Mouse (Mus musculus): ENCODE results near the gene Colq.

The Colq gene

DNA sequence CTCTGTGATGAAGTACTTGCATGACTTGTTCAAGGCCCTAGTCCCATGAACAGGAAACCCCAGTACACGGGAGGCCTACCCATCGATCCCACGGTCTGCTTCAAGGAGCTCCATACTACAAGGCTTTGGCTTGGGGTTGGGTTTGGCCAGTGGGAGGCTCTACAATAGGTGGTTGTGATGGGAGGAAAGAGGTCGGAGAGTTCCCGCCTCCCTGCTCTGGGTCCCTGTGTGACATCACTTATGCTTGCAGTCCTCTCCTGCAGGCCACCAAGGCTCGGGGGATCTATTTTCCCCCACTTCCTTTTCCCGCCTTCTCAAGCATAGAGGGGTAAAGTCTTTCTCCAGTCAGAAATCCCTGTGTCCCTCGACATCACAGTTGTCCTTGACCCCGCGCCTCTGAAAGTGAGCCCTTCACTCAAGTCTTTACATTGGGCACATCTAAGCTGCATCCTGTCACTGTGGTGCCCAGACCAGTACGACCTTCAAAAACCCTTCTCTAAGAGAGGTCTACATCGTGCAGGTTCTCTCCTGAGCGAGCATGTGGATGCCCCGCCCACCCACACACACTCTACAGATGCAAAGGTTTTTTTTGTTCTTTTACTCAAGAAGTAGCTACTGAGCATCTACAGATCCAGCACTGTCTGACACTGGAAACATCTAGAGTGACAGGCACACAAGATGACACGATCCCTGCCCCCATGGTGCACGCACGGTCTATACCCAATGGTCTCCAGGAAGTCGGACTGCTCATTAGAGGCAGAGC lies 16.1 kb downstream of the Colq start:
- DNase-seq (ENCODE audit: low spot score in 2 of 2) = no peak

DNA sequence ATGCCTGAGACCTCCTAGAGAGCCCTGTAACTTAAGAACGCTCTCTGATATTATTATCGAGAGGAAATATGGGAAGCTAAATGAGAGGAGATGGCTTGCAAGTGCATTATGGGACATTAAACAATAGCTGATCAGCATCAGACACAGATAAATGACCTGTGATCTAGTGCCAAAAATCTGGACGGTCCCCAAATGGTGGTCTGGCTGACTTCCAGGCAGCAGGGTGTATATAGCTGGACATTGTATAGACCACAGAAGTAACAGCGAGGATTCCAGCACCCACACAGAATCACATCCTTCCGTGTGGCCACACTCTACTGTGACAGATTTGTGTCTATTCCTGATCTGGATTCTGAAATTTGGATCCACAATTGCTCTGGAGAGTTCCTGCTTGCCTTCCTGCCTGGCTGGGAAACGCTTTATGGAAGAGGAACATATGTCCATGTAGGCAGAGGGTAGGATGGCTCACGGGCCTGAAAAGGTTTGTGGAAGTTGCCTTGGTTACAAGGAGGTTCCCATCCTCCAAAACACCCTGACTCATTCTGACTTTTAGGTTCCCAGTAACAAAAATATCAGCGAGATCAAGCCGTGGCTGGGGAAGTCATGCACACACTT lies 18.5 kb downstream of the Colq start:
- DNase-seq (ENCODE audit: low spot score in 2 of 2) = peak; percentile 62 to 68

DNA sequence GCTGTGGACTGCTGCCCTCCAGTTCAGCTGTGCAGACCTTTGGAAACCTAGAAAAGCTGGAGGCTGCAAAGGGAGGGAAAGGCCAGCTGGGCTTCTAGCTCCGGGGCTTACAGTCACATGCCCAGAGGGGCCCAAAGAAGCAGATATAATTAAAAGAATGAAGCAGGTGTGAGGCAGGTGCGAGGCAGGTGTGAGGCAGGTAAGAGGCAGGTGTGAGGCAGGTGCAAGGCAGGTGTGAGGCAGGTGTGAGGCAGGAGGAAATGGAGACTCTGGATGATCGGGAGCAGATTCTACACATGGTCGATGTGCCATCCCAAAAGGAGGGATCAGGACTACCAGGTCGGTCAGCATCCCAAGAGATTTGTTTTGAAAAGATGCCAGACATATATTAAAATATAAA lies 19.7 kb downstream of the Colq start:
- no peak for DNase-seq (ENCODE audit: low spot score in 2 of 2)

DNA sequence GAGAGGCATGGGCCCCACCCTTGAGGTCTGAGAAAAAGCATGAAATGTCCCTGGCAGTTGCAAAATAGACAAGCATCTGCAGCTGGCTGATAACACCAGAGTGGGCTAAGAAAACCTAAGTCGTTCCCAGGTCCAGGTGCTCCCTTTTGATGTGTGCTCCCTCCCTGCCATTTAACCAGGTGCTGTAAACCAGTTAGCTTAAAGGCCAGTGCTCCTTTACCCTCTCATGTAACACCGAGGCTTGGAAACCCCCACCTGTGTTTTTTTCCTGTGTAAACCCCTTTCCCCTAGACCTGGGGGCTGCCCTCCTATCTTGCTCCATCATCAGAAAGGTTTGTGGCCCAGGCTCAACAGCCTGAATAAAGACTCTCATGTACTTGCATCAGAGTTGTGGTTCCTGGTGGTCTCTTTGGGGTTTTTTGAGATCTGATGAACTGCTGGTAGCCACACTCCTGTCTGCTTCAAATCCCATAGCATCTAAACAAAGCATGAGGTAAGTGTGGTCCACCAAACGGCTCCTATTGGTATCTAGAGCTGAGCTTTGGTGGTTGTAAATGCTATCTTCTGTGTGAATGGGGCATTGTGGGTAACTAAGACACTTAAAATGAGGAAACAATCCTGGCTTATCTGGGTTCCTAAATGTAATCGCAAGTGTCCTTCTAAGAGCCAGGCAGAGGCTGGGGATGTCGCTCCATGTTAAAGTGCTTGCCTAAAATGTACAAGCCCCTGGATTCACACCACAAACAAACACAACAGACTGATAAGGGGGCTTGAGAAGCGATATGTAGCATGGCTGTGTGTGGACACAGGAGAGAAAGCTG lies 20.8 kb downstream of the Colq start:
- DNase-seq (ENCODE audit: low spot score in 2 of 2) = no peak

DNA sequence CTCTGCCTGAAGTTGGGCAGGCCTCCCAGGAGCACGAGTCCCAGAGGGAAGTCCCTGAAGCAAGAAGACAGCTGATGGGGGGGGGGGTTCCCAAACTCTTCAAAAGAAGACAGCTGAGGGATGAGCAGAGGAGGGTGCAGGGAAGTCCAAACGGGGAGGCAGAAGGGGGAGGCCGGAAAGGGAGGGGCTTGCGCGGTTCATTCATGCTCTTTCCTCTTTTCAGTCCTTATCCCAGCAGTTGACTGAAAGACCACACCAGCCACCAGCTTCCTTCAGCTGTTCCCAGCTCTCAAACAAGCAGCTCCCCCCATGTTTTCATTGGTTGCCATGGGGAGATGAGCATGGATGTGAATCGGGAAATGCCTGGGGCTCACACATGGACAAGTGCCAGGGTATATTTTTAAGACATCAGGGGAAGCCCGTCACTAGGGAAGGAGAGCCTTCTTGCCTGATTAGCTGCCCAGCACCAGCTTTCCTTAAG lies 22.0 kb downstream of the Colq start:
- no peak for DNase-seq (ENCODE audit: low spot score in 2 of 2)

DNA sequence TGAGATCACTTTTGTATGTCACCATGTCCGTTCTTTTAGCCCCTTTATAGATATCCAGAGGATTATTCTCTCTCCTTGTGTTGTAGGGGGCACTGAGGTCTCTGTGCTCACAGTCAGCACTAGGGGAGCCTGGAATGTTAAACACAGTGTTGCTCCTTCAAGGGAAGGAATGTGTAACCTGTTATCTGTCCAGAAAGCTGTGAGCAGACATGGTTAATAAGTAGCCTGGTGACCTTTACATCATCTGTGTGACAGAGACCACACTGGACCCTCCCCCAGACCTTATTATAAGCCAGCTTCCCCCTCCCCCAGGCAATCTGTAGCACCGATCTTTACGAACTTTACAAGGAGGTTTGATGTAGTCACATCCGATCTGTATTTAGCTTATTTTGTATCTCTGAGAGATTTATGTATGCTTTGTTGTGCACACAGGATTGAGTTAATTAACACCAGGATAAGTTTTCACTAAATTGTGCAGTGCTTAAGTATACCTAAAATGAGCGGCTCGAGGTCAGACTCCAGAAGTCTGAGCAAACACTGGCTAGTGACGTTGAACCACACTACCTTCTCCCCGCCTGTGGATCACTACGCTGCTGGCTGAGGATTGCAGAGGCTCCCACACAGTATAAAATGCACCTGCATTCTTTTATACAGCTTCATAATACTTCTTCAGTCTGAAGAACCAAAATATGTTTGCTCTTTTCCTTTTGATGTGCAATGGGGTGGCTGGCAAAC lies 25.5 kb downstream of the Colq start:
- no peak for DNase-seq (ENCODE audit: low spot score in 2 of 2)

DNA sequence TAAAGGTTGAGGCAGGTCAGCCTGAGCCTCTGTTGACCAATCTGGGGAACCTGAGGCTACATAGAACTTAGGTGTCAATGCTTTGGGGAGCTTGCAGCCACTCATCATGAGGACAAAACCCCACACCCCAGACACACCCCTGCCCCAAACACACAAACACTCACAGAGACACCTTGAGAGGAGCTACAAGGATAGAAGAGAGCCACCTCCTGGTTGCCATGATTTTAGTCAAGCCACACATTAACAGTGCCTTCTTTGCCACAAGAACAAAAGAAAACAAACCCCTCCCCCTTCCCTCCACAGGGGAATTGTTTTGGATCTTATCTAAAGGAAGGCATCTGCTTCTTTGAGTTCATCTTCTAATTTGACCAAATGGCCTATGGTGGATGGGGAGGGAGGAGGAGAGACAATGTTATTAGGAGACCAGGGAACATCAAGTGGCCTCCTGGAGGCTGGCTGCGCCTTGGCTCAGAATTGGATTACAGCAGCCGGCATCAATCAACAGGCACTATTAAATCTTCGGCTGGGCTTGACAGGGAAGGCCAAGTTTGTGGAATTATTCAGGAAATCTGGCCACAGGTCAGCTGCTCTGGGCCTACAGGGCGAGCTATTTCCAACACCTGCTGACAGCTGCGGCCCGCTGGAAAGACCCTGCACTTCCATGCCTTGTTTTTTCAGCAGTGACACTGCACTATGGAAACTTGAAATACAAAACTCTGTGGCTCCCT lies 26.5 kb downstream of the Colq start:
- no peak for DNase-seq (ENCODE audit: low spot score in 2 of 2)

DNA sequence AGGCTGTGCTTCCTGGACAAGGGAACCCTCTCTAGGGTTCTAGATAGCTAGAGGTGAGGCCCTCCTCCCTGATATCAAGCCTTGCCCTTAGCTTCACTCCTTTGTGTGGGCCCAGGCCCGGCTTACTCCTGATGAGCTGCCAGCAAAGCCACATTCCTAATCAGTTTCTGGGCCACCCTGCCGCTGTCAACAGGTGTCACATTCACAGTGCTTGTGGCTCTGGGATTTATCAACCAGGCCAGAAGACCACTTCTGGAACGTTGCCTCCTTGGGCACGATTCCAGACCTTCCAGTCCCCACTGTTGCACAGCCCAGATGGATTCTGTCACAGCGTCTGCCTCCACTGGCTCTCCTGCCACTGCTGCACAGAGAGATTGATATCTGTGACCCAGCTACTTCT lies 30.3 kb downstream of the Colq start:
- no peak for DNase-seq (ENCODE audit: low spot score in 2 of 2)

DNA sequence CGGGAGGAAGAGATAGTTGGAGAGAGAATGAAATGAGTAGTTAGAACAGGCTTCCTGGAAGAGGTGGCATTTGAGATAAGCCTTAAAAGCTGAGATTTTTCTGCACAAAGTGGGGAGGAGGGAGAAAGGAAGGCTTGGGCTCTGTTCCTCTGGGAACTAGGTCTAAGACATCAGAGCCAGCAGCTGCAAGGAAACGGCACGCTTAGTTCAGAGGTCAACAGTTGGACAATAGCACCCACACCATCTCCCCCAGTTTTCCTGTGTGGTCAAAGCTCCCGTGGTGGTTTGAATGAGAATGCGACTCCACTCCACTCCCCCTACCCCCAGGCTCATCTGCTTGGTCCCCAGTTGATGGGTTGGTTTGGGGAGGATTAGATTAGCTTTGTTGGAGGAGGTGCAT lies 31.9 kb downstream of the Colq start:
- no peak for DNase-seq (ENCODE audit: low spot score in 2 of 2)

DNA sequence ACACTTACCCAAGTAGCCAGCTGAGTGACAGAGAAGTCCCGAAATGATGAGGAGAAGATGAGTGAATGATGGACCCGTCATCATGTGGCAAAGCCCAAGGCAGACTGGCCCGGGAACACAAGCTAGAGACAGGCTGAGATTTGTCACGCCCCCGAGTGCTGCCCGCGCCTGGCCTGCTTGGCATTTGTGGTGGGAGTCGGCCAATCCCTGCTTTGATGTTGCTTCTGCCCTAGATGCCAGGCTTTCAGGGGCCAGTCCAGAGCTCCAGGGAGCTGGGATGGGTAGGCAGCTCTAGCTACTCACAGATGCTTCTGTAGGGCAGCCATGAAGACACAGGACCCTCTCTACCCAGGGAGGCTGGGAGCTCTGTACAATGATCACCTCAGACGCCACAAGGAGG lies 33.4 kb downstream of the Colq start:
- DNase-seq (ENCODE audit: low spot score in 2 of 2) = no peak

DNA sequence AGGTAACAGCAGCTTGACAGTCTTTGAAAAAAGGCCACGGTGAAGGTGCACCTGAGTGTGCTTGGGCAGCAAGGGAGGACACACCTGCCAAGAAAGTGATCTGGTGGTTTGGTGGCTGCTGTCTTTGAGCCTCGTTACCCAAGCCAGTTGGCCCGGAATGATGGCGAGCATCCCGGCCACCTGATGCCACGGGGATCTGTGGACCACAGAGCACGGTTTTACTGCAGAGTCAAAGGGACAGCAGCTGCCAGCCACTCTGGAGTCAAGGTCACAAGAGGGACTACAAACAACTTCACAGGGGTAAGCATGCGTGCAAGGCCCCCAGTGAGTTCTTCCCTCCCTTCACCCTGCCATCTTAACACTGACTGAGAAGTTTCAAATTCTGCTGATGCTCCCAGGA lies 33.9 kb downstream of the Colq start:
- no peak for DNase-seq (ENCODE audit: low spot score in 2 of 2)

DNA sequence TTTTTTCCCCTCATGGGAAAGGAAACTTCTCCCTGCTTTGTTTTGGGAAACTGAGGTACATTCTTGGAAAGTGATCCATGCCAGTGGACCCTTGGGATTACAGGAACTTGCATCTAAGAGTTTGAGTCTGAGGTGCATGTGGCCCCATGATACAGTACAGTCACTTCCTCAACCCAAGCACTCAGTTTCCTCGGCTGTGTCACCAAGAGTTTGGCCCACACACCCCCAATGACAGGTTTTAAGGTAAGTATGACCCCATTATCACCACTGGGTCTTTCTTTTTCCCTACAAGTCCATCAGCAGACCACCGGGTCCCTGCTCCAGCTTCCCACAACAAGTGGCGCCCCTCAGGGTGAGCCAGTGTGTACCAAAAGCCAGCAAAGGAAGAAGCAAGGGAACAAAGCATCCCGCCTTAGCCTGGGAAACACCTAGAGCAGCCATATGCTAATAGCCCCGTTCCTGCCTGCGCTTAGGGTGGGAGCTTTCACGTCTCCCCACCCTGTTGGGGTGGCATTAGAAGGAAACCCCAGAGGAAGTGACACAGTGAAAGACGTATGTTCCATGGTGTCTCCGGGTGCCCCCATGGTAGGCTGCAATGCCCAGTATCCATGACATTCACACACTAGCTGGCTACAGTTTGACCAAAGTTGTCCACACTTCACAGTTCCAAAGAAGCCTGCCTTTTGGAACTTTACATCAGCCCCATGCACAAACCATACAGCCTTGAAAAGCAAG lies 34.5 kb downstream of the Colq start:
- DNase-seq (ENCODE audit: low spot score in 2 of 2) = no peak

DNA sequence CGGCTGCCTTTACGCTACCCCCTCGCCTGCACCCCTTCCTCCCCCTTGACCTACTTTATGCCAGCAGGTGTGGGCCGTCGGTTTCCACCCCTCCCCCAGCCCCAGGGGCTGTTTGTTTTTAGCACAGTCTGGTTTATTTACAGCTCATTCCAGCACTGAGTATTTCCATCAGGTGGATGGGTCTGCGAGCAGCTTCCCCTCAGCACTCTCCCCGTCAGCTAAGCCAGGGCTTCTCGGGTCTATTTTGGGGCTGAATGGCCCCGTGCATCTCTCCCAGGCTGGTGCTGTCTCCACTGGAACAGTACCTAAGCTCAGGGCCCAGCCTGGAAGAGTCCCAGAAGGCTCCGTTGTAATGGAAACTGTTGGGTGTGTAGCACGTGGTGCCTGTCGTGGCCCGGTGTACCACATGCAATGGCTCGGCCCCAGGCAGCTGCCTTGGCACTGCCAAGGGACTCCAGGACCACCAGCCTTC lies 35.1 kb downstream of the Colq start:
- DNase-seq (ENCODE audit: low spot score in 2 of 2) = no peak

DNA sequence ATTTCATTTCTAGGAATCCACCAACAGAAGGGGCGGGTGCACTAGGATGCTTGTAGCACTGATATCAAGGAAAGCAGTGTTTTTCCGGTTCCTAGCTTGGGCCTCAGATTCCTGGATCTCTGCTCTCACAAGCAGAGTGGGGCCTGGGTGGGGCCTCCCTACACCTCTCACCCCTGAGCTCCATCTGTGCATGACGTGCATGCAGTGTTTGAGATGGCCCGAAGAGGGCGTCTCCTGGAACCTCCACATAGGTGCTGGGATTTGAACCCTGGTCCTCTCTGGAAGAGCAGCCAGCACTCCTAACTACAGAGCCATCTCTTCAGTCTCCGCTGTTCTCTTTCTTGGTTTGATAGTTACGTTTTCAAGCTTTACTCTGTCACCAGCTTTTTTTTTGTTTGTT lies 36.1 kb downstream of the Colq start:
- no peak for DNase-seq (ENCODE audit: low spot score in 2 of 2)

DNA sequence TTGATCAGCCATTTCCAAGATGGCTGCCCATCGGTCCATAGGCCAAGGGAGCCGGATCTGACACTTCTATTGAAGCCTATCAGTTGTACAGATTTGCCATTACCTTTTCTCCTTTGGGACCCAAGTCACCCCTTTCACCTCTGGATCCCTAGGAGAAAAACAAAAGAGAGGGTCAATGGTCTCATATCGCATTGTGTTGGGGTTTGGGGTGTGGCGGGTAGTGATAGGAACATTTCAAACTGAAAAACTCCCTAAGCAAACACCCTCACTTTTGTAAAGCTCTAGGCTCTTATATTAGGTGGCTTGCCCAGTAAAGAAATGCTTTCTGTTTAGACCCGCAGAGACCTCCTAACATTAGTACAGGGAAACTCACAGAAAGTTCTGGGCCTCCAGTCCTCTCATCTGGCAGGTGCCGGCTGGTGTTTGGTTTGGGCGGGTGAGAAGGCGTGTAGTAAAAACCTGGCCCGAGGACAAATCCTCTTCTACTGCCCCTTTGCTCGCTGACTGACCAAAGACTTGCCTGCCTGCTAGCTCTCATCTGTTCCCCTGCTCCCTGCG lies 47.2 kb downstream of the Colq start:
- DNase-seq (ENCODE audit: low spot score in 2 of 2) = no peak

DNA sequence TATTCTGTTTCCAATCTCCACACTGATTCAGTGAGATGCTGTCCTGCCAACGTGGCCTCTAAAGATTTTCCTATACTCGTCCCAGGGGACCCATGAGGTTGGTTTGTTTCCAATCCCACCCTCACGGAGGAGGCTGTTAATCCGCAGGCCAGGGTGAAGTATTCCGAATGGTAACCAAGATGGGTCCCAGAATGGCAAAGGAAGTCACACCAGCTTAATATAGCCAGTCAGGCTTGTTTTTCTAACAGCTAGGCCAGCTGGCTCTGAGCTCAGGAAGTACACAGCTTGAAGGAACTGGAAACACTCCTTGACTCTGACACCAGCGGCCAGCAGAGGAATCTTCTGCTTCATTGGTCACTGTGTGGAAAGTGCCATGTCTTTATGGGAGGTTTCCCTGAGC lies 53.8 kb downstream of the Colq start:
- no peak for DNase-seq (ENCODE audit: low spot score in 2 of 2)

DNA sequence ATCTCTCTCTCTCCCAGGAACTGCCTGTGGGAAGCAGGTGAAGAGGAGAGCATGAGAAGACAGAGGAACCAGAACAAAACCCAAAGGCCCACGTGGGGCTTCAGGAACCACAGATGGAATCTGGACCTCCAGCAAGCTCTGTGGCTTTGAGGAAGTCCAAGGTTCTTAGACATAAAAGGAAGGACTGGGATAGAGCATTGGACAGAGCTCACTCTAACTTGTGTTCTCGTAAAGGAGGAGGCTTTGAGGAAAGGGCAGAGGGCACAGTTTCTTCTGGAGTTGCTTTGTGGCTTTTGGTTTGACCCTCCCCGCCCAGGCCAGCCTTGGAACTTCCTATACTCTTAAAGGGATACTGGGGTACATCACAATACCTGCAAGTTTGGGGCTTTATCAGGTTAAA lies 58.5 kb downstream of the Colq start:
- no peak for DNase-seq (ENCODE audit: low spot score in 2 of 2)

DNA sequence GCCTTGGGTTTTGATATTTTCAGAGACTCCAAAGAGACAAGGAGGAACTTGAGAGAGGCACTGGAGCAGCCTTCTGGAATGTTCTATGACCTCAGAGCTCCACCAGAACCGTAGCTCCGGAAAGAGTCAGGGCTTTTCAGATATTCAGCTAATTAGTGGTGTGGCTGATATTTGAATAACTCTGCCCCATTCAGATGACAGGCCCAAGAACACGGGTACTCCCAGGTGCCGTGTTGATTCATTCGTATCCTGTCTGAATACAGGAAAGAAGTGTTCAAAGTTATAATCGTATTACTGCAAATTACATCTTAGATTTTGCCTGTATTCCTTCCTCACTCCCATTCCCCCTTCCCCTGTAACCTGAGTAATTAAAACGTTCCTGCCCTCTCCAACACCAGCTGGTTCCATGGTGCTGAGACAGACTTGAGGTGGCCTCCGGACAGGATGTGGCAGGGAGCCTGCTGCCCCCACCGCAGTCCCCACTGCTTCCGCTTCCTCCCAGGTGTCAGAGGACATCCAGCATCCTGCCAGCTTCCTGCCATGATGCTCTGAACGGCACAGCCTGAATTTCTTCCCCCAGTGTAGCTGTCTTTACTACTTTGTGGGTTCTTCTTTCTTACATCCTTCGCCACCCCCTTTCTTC lies 59.5 kb downstream of the Colq start:
- DNase-seq (ENCODE audit: low spot score in 2 of 2) = no peak

DNA sequence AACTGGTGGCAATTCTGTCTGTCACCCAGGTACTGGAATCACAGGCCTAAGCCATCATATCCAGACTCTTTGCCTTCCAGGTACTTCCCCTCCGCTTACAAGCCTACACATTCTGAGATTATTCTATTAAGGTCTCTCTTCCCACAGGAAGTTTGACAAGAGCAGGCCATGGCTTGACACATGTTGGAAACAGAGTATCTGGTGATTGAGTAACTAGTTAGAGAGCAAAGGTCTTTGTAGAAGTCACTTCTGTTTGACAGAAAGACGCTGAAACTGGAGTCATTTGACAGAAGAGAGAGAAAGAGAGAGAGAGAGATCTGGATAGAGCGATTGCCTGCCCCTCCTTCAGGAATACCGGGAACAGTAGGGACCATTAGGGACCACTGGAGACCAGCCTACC lies 60.3 kb downstream of the Colq start:
- no peak for DNase-seq (ENCODE audit: low spot score in 2 of 2)
